ENCODE assay signal across 16 mouse cellular contexts in the genomic region with DNA sequence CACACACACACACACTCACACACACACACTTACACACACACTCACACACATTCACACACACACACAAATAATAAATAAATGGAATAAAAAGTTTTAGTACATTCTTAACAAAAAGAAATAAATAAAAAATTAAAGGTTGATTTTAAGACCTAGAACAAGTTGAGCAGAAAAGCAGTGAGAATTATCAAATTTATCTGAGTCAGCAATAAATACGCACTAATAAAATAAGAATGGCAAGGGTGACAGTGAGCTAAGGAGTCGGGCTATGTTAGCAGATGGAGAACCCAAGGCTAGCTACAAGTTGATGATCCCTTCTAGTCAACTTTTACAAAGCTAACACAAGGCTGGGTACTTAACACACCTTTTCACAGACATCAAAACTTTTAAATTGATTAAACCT.
"Had no signal": no experiment of that assay in that cellular context is flagged by ENCODE, and none has a peak within 500 bp of the region (broad histone marks: within the 10 kb centered on the region; RNA-seq: fewer than 3 reads in every experiment).

No protein-coding gene starts in this region.

- H3K27ac ChIP-seq: neural tube, embryonic 13.5 days; neural tube, embryonic 15.5 days; stomach, embryonic 15.5 days; stomach, postnatal 0 days had no signal

- H3K4me3 ChIP-seq: neural tube, embryonic 13.5 days; neural tube, embryonic 15.5 days; stomach, embryonic 15.5 days had no signal

- DNase-seq: retina, postnatal 1 day; right cerebral cortex, adult 18-20 months; right cerebral cortex, postnatal 14 days; right cerebral cortex, postnatal 25 days; right cerebral cortex, postnatal 4 days; spleen, adult 18-20 months; thymus, adult 18-20 months; thymus, adult 2 months; thymus, postnatal 14 days; thymus, postnatal 25 days; thymus, postnatal 36 days; thymus, postnatal 4 days had no signal

- H3K36me3 ChIP-seq: neural tube, embryonic 13.5 days; neural tube, embryonic 15.5 days; stomach, embryonic 15.5 days had no signal

- H3K4me2 ChIP-seq: neural tube, embryonic 13.5 days; neural tube, embryonic 15.5 days; stomach, embryonic 15.5 days had no signal

- H3K9ac ChIP-seq: neural tube, embryonic 13.5 days; neural tube, embryonic 15.5 days; stomach, embryonic 15.5 days had no signal

- H3K4me1 ChIP-seq: neural tube, embryonic 13.5 days; neural tube, embryonic 15.5 days; stomach, embryonic 15.5 days had no signal

- H3K27me3 ChIP-seq: neural tube, embryonic 13.5 days; neural tube, embryonic 15.5 days; stomach, embryonic 15.5 days had no signal

- H3K9me3 ChIP-seq: neural tube, embryonic 13.5 days; neural tube, embryonic 15.5 days; stomach, embryonic 15.5 days had no signal
